Mouse (Mus musculus) midbrain, embryonic 14.5 days (tissue): ENCODE data around the gene 0610009B22Rik. TPM values are rescaled to one million over a fixed set of nuclear protein-coding genes. Genes with fewer than 3 reads are reported as not detected.
A peak's percentile ranks its signal among the peaks of the same experiment; 100 is the strongest.
"Not testable (repeated sequence)": the region's sequence is repeated elsewhere in the genome, so short reads cannot be mapped to it uniquely, and the experiment has no call there.

Experiments
- ATAC-seq: fragments of 200-750 bp; cut with Nextera tagmentation; 2 replicates; pipeline ENCODE4 v1.8.0; 2017; ENCODE audit warnings: moderate number of reproducible peaks, moderate library complexity; ENCODE audit not compliant: low FRiP score, low TSS enrichment
- DNase-seq: peaks from one replicate; pipeline ENCODE4 v3.0.0-alpha.2; 2015
- H3K27ac ChIP-seq: fragments of 300-500 bp; sonication (generic); replicated peaks from 2 replicates; pipeline ENCODE4 v1.5.1; 2014; ENCODE audit warnings: mild to moderate bottlenecking, low read depth, low read length, moderate library complexity
- H3K27me3 ChIP-seq: fragments of 300-500 bp; sonication (generic); 2 replicates; pipeline ENCODE4 v1.6.1; 2014; ENCODE audit warnings: low read length, control low read depth, mixed read lengths; ENCODE audit not compliant: control insufficient read depth, insufficient read depth
- H3K36me3 ChIP-seq: fragments of 300-500 bp; sonication (generic); 2 replicates; pipeline ENCODE4 v1.6.1; 2014; ENCODE audit warnings: low read length, control low read depth; ENCODE audit not compliant: control insufficient read depth, insufficient read depth
- H3K4me1 ChIP-seq: fragments of 300-500 bp; sonication (generic); 2 replicates; pipeline ENCODE4 v1.6.1; 2014; ENCODE audit warnings: mild to moderate bottlenecking, antibody characterized with exemption, low read length, control low read depth; ENCODE audit not compliant: control insufficient read depth, insufficient read depth
- H3K4me2 ChIP-seq: fragments of 300-500 bp; sonication (generic); 2 replicates; pipeline ENCODE4 v1.6.1; 2014; ENCODE audit warnings: mild to moderate bottlenecking, low read length, moderate library complexity
- H3K4me3 ChIP-seq: fragments of 300-500 bp; sonication (generic); replicated peaks from 2 replicates; pipeline ENCODE4 v1.5.1; 2014; ENCODE audit warnings: low read depth, low read length
- H3K9ac ChIP-seq: fragments of 300-500 bp; sonication (generic); replicated peaks from 2 replicates; pipeline ENCODE4 v1.6.1; 2014; ENCODE audit warnings: mild to moderate bottlenecking, low read length, moderate library complexity
- H3K9me3 ChIP-seq: fragments of 300-500 bp; sonication (generic); 2 replicates; pipeline ENCODE4 v1.6.1; 2016; ENCODE audit warnings: low read length, control low read depth, mixed read lengths; ENCODE audit not compliant: control insufficient read depth
- WGBS: fragments of 180-500 bp; shearing (Covaris S2); extraction: QIAGEN DNeasy Blood & Tissue Kit; methylation state at CpG from one replicate; pipeline ENCODE4 v1.1.7; 2014; 5-methylcytosine and 5-hydroxymethylcytosine counted together
- polyA plus RNA-seq: library from polyadenylated mRNA; unstranded; fragments of >200 nt; fragmentation: Nextera tagmentation; extraction: Ambion mirVana; gene quantifications from 2 replicates; pipeline ENCODE4 v1.2.1, GENCODE M21; 2014

Gene 0610009B22Rik
- polyA plus RNA-seq, 1 experiment from 2014 or later = 116 TPM

GRCm38 (mm10) chr11:51694984-51695383 is 6.3 kb upstream of the 0610009B22Rik start:
- Histone ChIP-seq H3K4me3 (no peak overlapping the region), H3K27me3 (no peaks in the 10 kb centered on the region), H3K4me1 (no peaks in the 10 kb centered on the region), H3K36me3 (peaks cover 43% of the 10 kb centered on the region), H3K9me3 (no peaks in the 10 kb centered on the region), H3K9ac (no peak overlapping the region), H3K4me2 (no peak overlapping the region), H3K27ac (no peak overlapping the region)
- no peak for DNase-seq
- ATAC-seq = no peak
- WGBS = 95% methylated on average over 3 of the region's 3 CpGs

- 100% methylated on average over 1 of the region's 3 CpGs for WGBS
- Histone ChIP-seq H3K36me3 (peaks cover 11% of the 10 kb centered on the region), H3K4me1 (peaks cover 14% of the 10 kb centered on the region)
- not testable (repeated sequence) for H3K4me3 ChIP-seq, H3K9ac ChIP-seq, H3K27ac ChIP-seq, H3K9me3 ChIP-seq, ATAC-seq, H3K4me2 ChIP-seq, DNase-seq, H3K27me3 ChIP-seq
These were observed 1.9 kb upstream of the 0610009B22Rik start for GRCm38 (mm10) chr11:51690597-51690996.

- Histone ChIP-seq H3K9ac (peak overlapping the region; percentile 67; the same call in 1 of the 2 replicates), H3K27ac (peak overlapping the region; percentile 99), H3K27me3 (no peaks in the 10 kb centered on the region), H3K4me3 (peak overlapping the region; percentile 78), H3K9me3 (no peaks in the 10 kb centered on the region), H3K4me2 (peak overlapping the region; percentile 81), H3K4me1 (peaks cover 14% of the 10 kb centered on the region), H3K36me3 (0 out of 2 replicates have a peak, but pooled peaks cover 13% of the 10 kb centered on the region)
- DNase-seq = no peak
- WGBS = 21% methylated on average over 6 of the region's 6 CpGs
- ATAC-seq = no peak
These were observed 669 bp upstream of the 0610009B22Rik start for GRCm38 (mm10) chr11:51689343-51689742.

GRCm38 (mm10) chr11:51681976-51682374 is 6.7 kb downstream of the 0610009B22Rik start:
- no peaks in the 10 kb centered on the region for H3K9me3 ChIP-seq
- H3K4me2 ChIP-seq = no peak overlapping the region
- no peak overlapping the region for H3K27ac ChIP-seq
- H3K36me3 ChIP-seq = 0 out of 2 replicates have a peak, but pooled peaks cover 8% of the 10 kb centered on the region
- no peaks in the 10 kb centered on the region for H3K27me3 ChIP-seq
- ATAC-seq (no peak), DNase-seq (no peak)
- no peak overlapping the region for H3K4me3 ChIP-seq
- H3K9ac ChIP-seq = no peak overlapping the region
- WGBS = 47% methylated on average over 8 of the region's 8 CpGs
- no peaks in the 10 kb centered on the region for H3K4me1 ChIP-seq

GRCm38 (mm10) chr11:51681324-51681975 is 7.2 kb downstream of the 0610009B22Rik start:
- Histone ChIP-seq H3K4me2 (no peak overlapping the region), H3K4me1 (no peaks in the 10 kb centered on the region), H3K4me3 (no peak overlapping the region), H3K9ac (no peak overlapping the region), H3K36me3 (0 out of 2 replicates have a peak, but pooled peaks cover 8% of the 10 kb centered on the region), H3K27me3 (no peaks in the 10 kb centered on the region), H3K9me3 (no peaks in the 10 kb centered on the region), H3K27ac (no peak overlapping the region)
- ATAC-seq (no peak), DNase-seq (peak; percentile 88)
- WGBS = 36% methylated on average over 13 of the region's 13 CpGs

GRCm38 (mm10) chr11:51679466-51679865 is 9.2 kb downstream of the 0610009B22Rik start:
- no peaks in the 10 kb centered on the region for H3K27me3 ChIP-seq
- H3K36me3 ChIP-seq = 0 out of 2 replicates have a peak, but pooled peaks cover 3% of the 10 kb centered on the region
- WGBS = 82% methylated on average over 3 of the region's 3 CpGs
- ATAC-seq (no peak), DNase-seq (no peak)
- H3K4me2 ChIP-seq = no peak overlapping the region
- no peaks in the 10 kb centered on the region for H3K4me1 ChIP-seq
- no peak overlapping the region for H3K9ac ChIP-seq
- no peak overlapping the region for H3K4me3 ChIP-seq
- H3K9me3 ChIP-seq = no peaks in the 10 kb centered on the region
- H3K27ac ChIP-seq = no peak overlapping the region

GRCm38 (mm10) chr11:51677737-51678418 is 10.8 kb downstream of the 0610009B22Rik start:
- WGBS = 79% methylated on average over 6 of the region's 6 CpGs

GRCm38 (mm10) chr11:51675386-51675785 is 13.3 kb downstream of the 0610009B22Rik start:
- Histone ChIP-seq H3K9ac (no peak overlapping the region), H3K4me2 (no peak overlapping the region), H3K27me3 (no peaks in the 10 kb centered on the region), H3K4me1 (no peaks in the 10 kb centered on the region), H3K36me3 (no peaks in the 10 kb centered on the region), H3K4me3 (no peak overlapping the region), H3K9me3 (no peaks in the 10 kb centered on the region), H3K27ac (no peak overlapping the region)
- WGBS = 81% methylated on average over 5 of the region's 5 CpGs
- ATAC-seq = no peak
- no peak for DNase-seq

More at GRCm38 (mm10) chr11:51677737-51678418, 10.8 kb downstream of the 0610009B22Rik start:
- ATAC-seq (no peak), DNase-seq (no peak)
- no peaks in the 10 kb centered on the region for H3K36me3 ChIP-seq
- H3K27ac ChIP-seq = no peak overlapping the region
- no peak overlapping the region for H3K4me3 ChIP-seq
- no peak overlapping the region for H3K4me2 ChIP-seq
- no peaks in the 10 kb centered on the region for H3K27me3 ChIP-seq
- H3K9ac ChIP-seq = no peak overlapping the region
- H3K9me3 ChIP-seq = no peaks in the 10 kb centered on the region
- no peaks in the 10 kb centered on the region for H3K4me1 ChIP-seq

GRCm38 (mm10) chr11:51673291-51673690 is 15.4 kb downstream of the 0610009B22Rik start:
- ATAC-seq = no peak
- Histone ChIP-seq H3K36me3 (no peaks in the 10 kb centered on the region), H3K27ac (no peak overlapping the region)

More at GRCm38 (mm10) chr11:51673291-51673690, 15.4 kb downstream of the 0610009B22Rik start:
- whole genome bisulfite sequencing = 87% methylated on average over 9 of the region's 9 CpGs
- H3K4me3 ChIP-seq = no peak overlapping the region
- no peaks in the 10 kb centered on the region for H3K27me3 ChIP-seq
- no peaks in the 10 kb centered on the region for H3K9me3 ChIP-seq
- no peak overlapping the region for H3K4me2 ChIP-seq
- H3K9ac ChIP-seq = no peak overlapping the region
- no peak for DNase-seq
- no peaks in the 10 kb centered on the region for H3K4me1 ChIP-seq
